24 mouse cellular contexts compared by ENCODE assay signal in genomic region chr3:57469325-57469724, GRCm38 (mm10). TPM values are rescaled to one million over a fixed set of nuclear protein-coding genes. Genes with fewer than 3 reads are reported as not detected.
A peak's percentile ranks its signal among the peaks of the same experiment; 100 is the strongest.
DNase-seq lines count a peak whose midpoint lies in the region; ATAC-seq and TF ChIP-seq lines count a peak whose summit lies in the region.
"Had no signal": no experiment of that assay in that cellular context is flagged by ENCODE, and none has a peak within 500 bp of the region (broad histone marks: within the 10 kb centered on the region; RNA-seq: fewer than 3 reads in every experiment).

No protein-coding gene starts in this region.

- no peak overlapping the region for H3K4me3 ChIP-seq in lung, postnatal 0 days (ENCODE audit: low read depth, low read length)
- H3K4me3 ChIP-seq in midbrain, embryonic 16.5 days (ENCODE audit: low read depth, low read length), result no peak overlapping the region
- H3K4me3 ChIP-seq: embryonic facial prominence, embryonic 10.5 days; embryonic facial prominence, embryonic 12.5 days; forebrain, embryonic 10.5 days; forebrain, embryonic 12.5 days had no signal

- no peak overlapping the region for H3K9ac ChIP-seq in lung, postnatal 0 days (replicated peaks; ENCODE audit: low read depth)
- no peak overlapping the region for H3K9ac ChIP-seq in midbrain, embryonic 16.5 days (ENCODE audit: low read depth, low read length)
- H3K9ac ChIP-seq: embryonic facial prominence, embryonic 12.5 days; forebrain, embryonic 12.5 days had no signal

- H3K4me1 ChIP-seq in lung, postnatal 0 days (ENCODE audit: insufficient read depth, low read depth, low read length), result peaks cover 22% of the 10 kb centered on the region; the same call in 1 of the 2 replicates
- H3K4me1 ChIP-seq in midbrain, embryonic 16.5 days (ENCODE audit: control insufficient read depth, insufficient read depth, low read length), result peaks cover 14% of the 10 kb centered on the region

- H3K36me3 ChIP-seq in lung, postnatal 0 days (ENCODE audit: insufficient read depth, low read length), result no peaks in the 10 kb centered on the region
- no peaks in the 10 kb centered on the region for H3K36me3 ChIP-seq in midbrain, embryonic 16.5 days (ENCODE audit: control insufficient read depth, insufficient read depth, low read length)
- H3K36me3 ChIP-seq: embryonic facial prominence, embryonic 10.5 days; embryonic facial prominence, embryonic 12.5 days; forebrain, embryonic 10.5 days; forebrain, embryonic 12.5 days had no signal

- no peaks in the 10 kb centered on the region for H3K27me3 ChIP-seq in lung, postnatal 0 days (replicated peaks; ENCODE audit: insufficient read depth, low read length)
- H3K27me3 ChIP-seq in midbrain, embryonic 16.5 days (ENCODE audit: control insufficient read depth, insufficient read depth, low read depth, low read length), result no peaks in the 10 kb centered on the region
- H3K27me3 ChIP-seq: embryonic facial prominence, embryonic 12.5 days; forebrain, embryonic 12.5 days had no signal

- DNase-seq in lung, postnatal 0 days (ENCODE audit: low spot score), result peak; percentile 78
- DNase-seq in lung, postnatal 4 days, result no peak
- DNase-seq in fat pad, adult 2 months (ENCODE audit: extremely low read depth, low read depth, low spot score), result peak; percentile 75
- DNase-seq in gonadal fat pad, adult 2 months (ENCODE audit: low read depth), result peak; percentile 67
- DNase-seq in lung, postnatal 36 days, result peak; percentile 79
- no peak for DNase-seq in embryo, embryonic 9.5 days (ENCODE audit: extremely low spot score)
- DNase-seq: adrenal gland, adult 2 months; adrenal gland, postnatal 10 days; adrenal gland, postnatal 25 days; cerebellum, adult 11 months; cerebellum, adult 18-20 months; cerebellum, adult 8-10 months; cerebellum, adult 9-11 months; cerebellum, postnatal 14 days; cerebellum, postnatal 36 days; embryo, embryonic 11 days had no signal

- no peak overlapping the region for H3K4me2 ChIP-seq in lung, postnatal 0 days (replicated peaks; ENCODE audit: low read depth, low read length)
- no peak overlapping the region for H3K4me2 ChIP-seq in midbrain, embryonic 16.5 days (ENCODE audit: low read length)
- H3K4me2 ChIP-seq: embryonic facial prominence, embryonic 12.5 days; forebrain, embryonic 12.5 days had no signal

- peak; percentile 55 for ATAC-seq in lung, postnatal 0 days
- no peak for ATAC-seq in midbrain, embryonic 16.5 days
- ATAC-seq: forebrain, embryonic 14.5 days; forebrain, embryonic 16.5 days had no signal

- TF ChIP-seq EP300 in lung, postnatal 0 days (IDR thresholded peaks at IDR 0.05), result peak; percentile 51

- no peak for TF ChIP-seq CTCF in lung, postnatal 0 days (IDR thresholded peaks at IDR 0.05)

- H3K9me3 ChIP-seq in lung, postnatal 0 days (ENCODE audit: low read length), result no peaks in the 10 kb centered on the region
- H3K9me3 ChIP-seq in midbrain, embryonic 16.5 days (replicated peaks; ENCODE audit: control insufficient read depth, low read length, poor library complexity, severe bottlenecking), result no peaks in the 10 kb centered on the region
- H3K9me3 ChIP-seq: embryonic facial prominence, embryonic 10.5 days; embryonic facial prominence, embryonic 12.5 days; forebrain, embryonic 10.5 days; forebrain, embryonic 12.5 days had no signal

- H3K27ac ChIP-seq in lung, postnatal 0 days (ENCODE audit: low read length), result no peak overlapping the region
- no peak overlapping the region for H3K27ac ChIP-seq in midbrain, embryonic 16.5 days (ENCODE audit: low read length)
- H3K27ac ChIP-seq: embryonic facial prominence, embryonic 10.5 days had no signal

- 66% methylated on average over 3 of the region's 3 CpGs for WGBS in lung, postnatal 0 days
- 92% methylated on average over 3 of the region's 3 CpGs for WGBS in midbrain, embryonic 16.5 days

RNA-seq across cellular contexts. Expression of gene Tm4sf4, which starts 44.2 kb away (rescaled TPM):
- polyA plus RNA-seq in lung, postnatal 0 days (2015; fragmentation: Nextera tagmentation; extraction: Ambion mirVana), result 0.08 and 0.13 TPM in 2 replicates
- 6.4 and 13.8 TPM in 2 replicates for polyA plus RNA-seq in gonadal fat pad, adult 2 months (2012; rRNA removed)
- not detected in 2 replicates for polyA plus RNA-seq in midbrain, embryonic 16.5 days (2015; fragmentation: Nextera tagmentation; extraction: Ambion mirVana)
- polyA plus RNA-seq: embryonic facial prominence, embryonic 10.5 days; embryonic facial prominence, embryonic 12.5 days; embryonic facial prominence, embryonic 14.5 days; forebrain, embryonic 10.5 days; forebrain, embryonic 12.5 days; forebrain, embryonic 16.5 days had no signal

Comparison
In these comparisons a context has a peak if more than half of its experiments do, and no peak if none do; other contexts are left out.
1. DNase-seq: peak in lung, postnatal 0 days (single experiment), fat pad, adult 2 months (single experiment), gonadal fat pad, adult 2 months (single experiment) and lung, postnatal 36 days (single experiment); none in lung, postnatal 4 days (0 of 2) and embryo, embryonic 9.5 days (single experiment).